Mouse (Mus musculus) myocyte (in vitro differentiated cells): Measurements from ENCODE around the gene Szt2.

ENCODE experiments used
- E2F4 ChIP-seq: IDR thresholded peaks from one replicate; pipeline ENCODE4 v1.6.1; 2011; ENCODE audit warnings: mild to moderate bottlenecking, control low read depth, moderate library complexity; ENCODE audit not compliant: insufficient read depth
- MAX ChIP-seq: IDR thresholded peaks from one replicate; pipeline ENCODE4 v1.6.1; 2011; ENCODE audit warnings: low read depth, mild to moderate bottlenecking, control low read depth
- POLR2A ChIP-seq: IDR thresholded peaks from one replicate; pipeline ENCODE4 v1.6.1; 2011; ENCODE audit warnings: low read depth, mild to moderate bottlenecking, control low read depth, moderate library complexity; ENCODE audit not compliant: insufficient read length
- REST ChIP-seq: IDR thresholded peaks from one replicate; pipeline ENCODE4 v1.6.1; 2011; ENCODE audit warnings: mild to moderate bottlenecking, control low read depth, moderate library complexity; ENCODE audit not compliant: insufficient read depth, insufficient read length
- TCF3 ChIP-seq: IDR thresholded peaks from one replicate; pipeline ENCODE4 v1.6.1; 2011; ENCODE audit warnings: low read depth, control low read depth; ENCODE audit not compliant: insufficient read length
- USF1 ChIP-seq: IDR thresholded peaks from one replicate; pipeline ENCODE4 v1.6.1; 2011; ENCODE audit warnings: low read depth, mild to moderate bottlenecking, control low read depth, moderate library complexity

DNA sequence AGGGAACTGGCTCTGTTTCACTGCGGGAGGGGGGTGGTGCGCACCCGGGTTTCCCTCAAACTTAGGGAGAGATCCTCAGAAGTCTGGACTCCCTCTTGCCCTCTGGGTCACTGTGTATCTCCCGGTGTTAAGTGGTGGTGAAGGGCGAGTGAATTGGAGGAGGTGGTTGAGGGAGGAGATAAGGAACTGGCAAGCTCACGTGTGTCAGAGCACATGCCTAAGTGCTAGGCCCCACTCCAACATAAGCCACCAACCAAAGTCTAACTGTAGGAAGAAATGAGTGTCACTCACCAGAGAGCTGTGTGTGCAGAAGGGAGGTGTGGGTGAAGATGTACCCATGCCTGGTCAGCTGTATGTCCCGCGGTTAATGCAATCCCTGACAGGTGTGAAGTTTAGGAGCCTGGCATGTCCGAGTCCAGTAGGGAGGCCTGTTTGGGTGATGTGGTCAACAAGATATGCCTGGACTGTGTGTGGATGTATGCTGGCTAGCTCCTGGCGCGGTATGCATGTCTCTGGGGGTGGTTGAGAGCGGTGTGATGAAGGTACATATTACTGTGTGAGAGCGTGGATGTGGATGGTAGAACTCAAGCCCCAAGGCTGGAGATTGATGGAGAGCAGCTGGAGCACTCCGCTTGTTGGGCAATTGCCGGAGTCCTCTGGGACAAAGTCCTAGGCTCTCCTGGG is 19.6 kb upstream of the Szt2 start:
- TF ChIP-seq E2F4 (no peak), MAX (peak; percentile 32), POLR2A (no peak), USF1 (no peak), TCF3 (no peak), REST (no peak)
